Mouse (Mus musculus) limb, embryonic 13.5 days (tissue): ENCODE data around the gene Hps5. TPM values are rescaled to one million over a fixed set of nuclear protein-coding genes. Genes with fewer than 3 reads are reported as not detected.

Source experiments
- ATAC-seq: fragments of 200-750 bp; cut with Nextera tagmentation; 2 replicates; pipeline ENCODE4 v1.8.0; 2017; ENCODE audit warnings: low read depth, moderate number of reproducible peaks, moderate TSS enrichment; ENCODE audit not compliant: low FRiP score
- H3K27ac ChIP-seq: fragments of 300-500 bp; sonication (generic); 2 replicates; pipeline ENCODE4 v1.5.1; 2015; ENCODE audit warnings: inconsistent platforms, mild to moderate bottlenecking, moderate library complexity
- H3K27me3 ChIP-seq: fragments of 300-500 bp; sonication (generic); 2 replicates; pipeline ENCODE4 v1.6.1; 2015; ENCODE audit warnings: mild to moderate bottlenecking, inconsistent platforms
- H3K36me3 ChIP-seq: fragments of 300-500 bp; sonication (generic); 2 replicates; pipeline ENCODE4 v1.6.1; 2015; ENCODE audit warnings: inconsistent platforms, mild to moderate bottlenecking, moderate library complexity
- H3K4me1 ChIP-seq: fragments of 300-500 bp; sonication (generic); 2 replicates; pipeline ENCODE4 v1.6.1; 2015; ENCODE audit warnings: inconsistent platforms
- H3K4me2 ChIP-seq: fragments of 300-500 bp; sonication (generic); replicated peaks from 2 replicates; pipeline ENCODE4 v1.6.1; 2015; ENCODE audit warnings: inconsistent platforms, mild to moderate bottlenecking, moderate library complexity
- H3K4me3 ChIP-seq: fragments of 300-500 bp; sonication (generic); 2 replicates; pipeline ENCODE4 v1.5.1; 2015; ENCODE audit warnings: moderate library complexity, mild to moderate bottlenecking, inconsistent platforms
- H3K9ac ChIP-seq: fragments of 300-500 bp; sonication (generic); 2 replicates; pipeline ENCODE4 v1.6.1; 2015; ENCODE audit warnings: mild to moderate bottlenecking, inconsistent platforms
- H3K9me3 ChIP-seq: fragments of 300-500 bp; sonication (generic); 2 replicates; pipeline ENCODE4 v1.6.1; 2016; ENCODE audit warnings: inconsistent platforms
- WGBS: fragments of 180-500 bp; shearing (Covaris S2); methylation state at CpG from one replicate; pipeline ENCODE4 v1.1.7; 2015; 5-methylcytosine and 5-hydroxymethylcytosine counted together
- polyA plus RNA-seq: library from polyadenylated mRNA; unstranded; fragments of >200 nt; fragmentation: Nextera tagmentation; extraction: Ambion mirVana; gene quantifications from 2 replicates; pipeline ENCODE4 v1.2.1, GENCODE M21; 2015

Gene Hps5
- polyA plus RNA-seq, 1 experiment from 2014 or later, result 22.2 TPM

DNA sequence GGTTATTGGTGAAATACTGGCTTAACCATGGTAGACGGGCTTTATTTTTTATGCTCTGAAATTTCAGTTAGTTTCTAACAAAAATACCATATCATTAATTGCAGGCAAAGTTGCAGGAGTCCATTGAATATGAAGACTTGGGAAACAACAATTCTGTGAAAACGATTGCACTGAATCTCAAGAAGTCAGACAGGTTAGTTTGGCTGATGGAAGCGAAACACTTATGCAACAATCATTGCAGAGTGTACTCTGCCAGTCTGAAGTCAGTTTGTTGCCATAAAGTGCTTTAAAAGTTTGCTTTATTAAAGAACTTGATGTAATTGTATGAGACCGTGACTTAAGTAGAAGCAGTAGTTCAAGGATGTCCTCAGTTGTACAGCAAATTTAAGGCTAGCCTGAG is 18.1 kb upstream of the Hps5 start:
- H3K9ac ChIP-seq, result no peak overlapping the region
- H3K9me3 ChIP-seq, result no peaks in the 10 kb centered on the region
- no peaks in the 10 kb centered on the region for H3K27me3 ChIP-seq
- ATAC-seq, result no peak
- WGBS, result 90% methylated on average over 4 of the region's 4 CpGs
- H3K27ac ChIP-seq, result no peak overlapping the region
- no peak overlapping the region for H3K4me2 ChIP-seq
- no peaks in the 10 kb centered on the region for H3K4me1 ChIP-seq
- H3K36me3 ChIP-seq, result peaks cover 86% of the 10 kb centered on the region
- H3K4me3 ChIP-seq, result no peak overlapping the region

DNA sequence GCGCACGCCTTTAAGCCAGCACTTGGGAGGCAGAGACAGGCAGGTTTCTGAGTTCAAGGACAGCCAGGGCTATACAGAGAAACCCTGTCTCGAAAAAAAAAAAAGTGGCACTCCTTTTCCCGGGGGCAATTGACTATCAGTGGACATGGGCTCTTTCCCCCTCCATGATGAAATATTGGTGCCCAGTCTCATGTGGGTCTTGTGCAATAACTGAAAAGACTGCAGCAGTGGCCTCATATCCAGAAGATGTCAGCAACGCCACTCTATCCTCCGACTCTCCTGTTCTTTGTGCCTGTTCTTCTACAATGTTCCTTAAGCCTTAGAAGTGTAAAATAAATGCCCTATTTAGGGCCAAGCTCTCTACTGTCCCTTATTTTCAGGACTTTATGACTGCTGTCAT is 14.5 kb upstream of the Hps5 start:
- H3K9ac ChIP-seq, result no peak overlapping the region
- 96% methylated on average over 6 of the region's 6 CpGs for WGBS
- no peaks in the 10 kb centered on the region for H3K4me1 ChIP-seq
- no peak overlapping the region for H3K4me3 ChIP-seq
- no peaks in the 10 kb centered on the region for H3K27me3 ChIP-seq
- peaks cover 80% of the 10 kb centered on the region for H3K36me3 ChIP-seq
- H3K4me2 ChIP-seq, result no peak overlapping the region
- H3K27ac ChIP-seq, result no peak overlapping the region
- no peaks in the 10 kb centered on the region for H3K9me3 ChIP-seq
- no peak for ATAC-seq

DNA sequence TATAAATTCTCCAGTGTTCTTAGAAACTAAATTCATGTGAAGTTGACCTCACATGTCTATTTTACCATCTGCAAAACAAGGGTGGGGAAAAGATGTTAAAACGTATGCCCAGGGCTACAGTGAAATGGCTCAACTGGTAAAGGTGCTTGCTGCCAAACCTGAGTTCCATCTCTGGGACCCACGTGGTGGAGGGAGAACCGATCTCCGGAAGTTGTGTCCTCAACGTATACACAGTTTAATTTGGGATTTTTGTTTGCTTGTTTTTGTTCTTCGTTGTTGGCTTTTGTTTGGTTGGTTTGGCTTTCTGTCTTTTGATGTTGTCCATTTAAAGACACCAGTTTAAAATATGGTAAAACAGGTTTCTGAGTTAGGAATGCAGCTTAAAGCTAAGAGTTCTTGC is 915 bp upstream of the Hps5 start:
- Histone ChIP-seq H3K4me3 (peak overlapping the region; percentile 95), H3K27me3 (no peaks in the 10 kb centered on the region), H3K27ac (no peak overlapping the region), H3K9ac (peak overlapping the region; percentile 89), H3K4me1 (peaks cover 25% of the 10 kb centered on the region), H3K4me2 (peak overlapping the region; percentile 92), H3K36me3 (peaks cover 16% of the 10 kb centered on the region), H3K9me3 (no peaks in the 10 kb centered on the region)
- ATAC-seq, result no peak
- 54% methylated on average over 6 of the region's 6 CpGs for WGBS

DNA sequence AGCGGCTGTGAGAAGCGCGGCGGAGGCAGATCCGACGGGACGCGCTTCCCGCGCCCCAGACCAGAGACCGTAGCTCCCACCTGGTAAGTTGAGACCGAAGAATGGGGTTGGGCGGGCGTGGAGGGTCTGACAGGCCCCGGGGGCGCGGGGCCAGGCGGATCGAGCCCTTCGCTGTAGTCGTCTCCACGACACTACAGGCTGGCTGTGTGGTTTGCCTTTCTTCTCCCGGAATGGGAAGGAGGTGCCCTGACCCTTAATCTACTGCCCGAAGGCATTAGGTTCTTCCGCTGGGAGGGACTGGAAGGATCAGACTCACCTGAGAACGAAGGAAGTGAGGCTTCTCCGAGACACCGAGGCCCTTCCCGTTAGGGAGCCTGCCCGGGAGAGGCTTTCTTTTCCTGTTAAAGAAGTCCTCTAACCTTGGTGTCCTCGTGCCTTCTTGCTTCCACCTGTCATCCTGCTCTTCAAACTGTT is 379 bp upstream of the Hps5 start:
- Histone ChIP-seq H3K4me2 (peak overlapping the region; percentile 92), H3K4me1 (peaks cover 25% of the 10 kb centered on the region), H3K36me3 (peaks cover 12% of the 10 kb centered on the region), H3K27me3 (no peaks in the 10 kb centered on the region), H3K27ac (no peak overlapping the region), H3K9me3 (no peaks in the 10 kb centered on the region), H3K4me3 (peak overlapping the region; percentile 95), H3K9ac (peak overlapping the region; percentile 89)
- no peak for ATAC-seq
- WGBS, result 0% methylated on average over 31 of the region's 31 CpGs

DNA sequence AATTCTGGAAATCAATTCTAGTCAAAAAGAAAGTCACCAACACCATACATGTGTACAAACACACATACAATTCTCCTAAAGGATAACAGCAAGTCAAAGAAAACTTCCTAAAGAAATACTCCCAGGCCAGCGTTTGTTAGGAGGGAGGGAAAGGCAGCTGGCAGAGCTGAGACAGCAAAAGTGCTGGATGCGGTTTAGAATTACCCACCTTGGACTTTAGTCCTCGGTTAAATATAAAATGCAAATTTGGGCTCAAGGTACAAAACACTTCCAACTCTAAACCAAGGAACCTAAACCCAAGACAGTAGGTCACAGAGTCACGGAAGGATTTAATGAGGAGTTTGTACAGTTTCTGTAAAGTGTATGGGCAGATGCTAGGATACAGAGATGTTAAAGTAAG is 2.0 kb downstream of the Hps5 start:
- no peak for ATAC-seq
- Histone ChIP-seq H3K4me3 (no peak overlapping the region), H3K9ac (no peak overlapping the region), H3K36me3 (peaks cover 15% of the 10 kb centered on the region), H3K4me2 (no peak overlapping the region; the same call in 1 of the 2 replicates), H3K27me3 (no peaks in the 10 kb centered on the region), H3K9me3 (no peaks in the 10 kb centered on the region), H3K27ac (no peak overlapping the region), H3K4me1 (peaks cover 25% of the 10 kb centered on the region)
- 81% methylated on average over 4 of the region's 4 CpGs for WGBS

DNA sequence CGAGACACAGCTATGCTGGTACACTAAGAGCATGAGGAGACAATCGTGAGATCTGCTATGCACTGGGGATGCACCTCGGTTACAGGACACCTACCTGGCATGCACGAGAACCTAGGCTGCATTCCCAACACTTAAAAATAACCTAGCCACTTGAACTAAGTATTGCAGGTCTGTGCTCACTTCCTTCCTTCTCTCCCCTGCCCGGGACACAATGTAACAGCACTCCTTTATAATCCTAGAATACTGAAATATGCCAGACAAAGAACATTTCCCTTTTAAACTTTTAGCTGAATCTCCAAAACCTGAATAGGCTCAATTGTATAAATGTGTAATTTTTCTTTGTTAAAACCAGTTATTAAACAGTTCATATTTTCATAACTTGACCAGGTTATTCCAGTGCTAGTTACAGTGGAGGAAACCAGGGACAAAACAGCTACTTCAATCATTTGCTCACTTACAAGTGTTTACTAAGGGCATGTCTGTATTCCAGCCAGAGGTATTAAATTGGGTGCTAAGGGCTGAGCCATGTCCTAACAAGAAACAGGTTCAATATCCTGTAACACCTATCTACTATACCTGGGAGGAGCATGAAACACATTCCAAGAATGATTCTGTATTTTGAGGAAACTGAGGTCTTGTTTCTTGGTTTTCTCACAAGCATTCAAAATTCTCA is 6.6 kb downstream of the Hps5 start:
- peaks cover 52% of the 10 kb centered on the region for H3K36me3 ChIP-seq
- no peak overlapping the region for H3K9ac ChIP-seq
- H3K27me3 ChIP-seq, result no peaks in the 10 kb centered on the region
- no peaks in the 10 kb centered on the region for H3K9me3 ChIP-seq
- ATAC-seq, result no peak
- 89% methylated on average over 5 of the region's 5 CpGs for WGBS
- H3K4me2 ChIP-seq, result no peak overlapping the region
- H3K27ac ChIP-seq, result no peak overlapping the region
- no peak overlapping the region for H3K4me3 ChIP-seq
- peaks cover 6% of the 10 kb centered on the region; the same call in 1 of the 2 replicates for H3K4me1 ChIP-seq

DNA sequence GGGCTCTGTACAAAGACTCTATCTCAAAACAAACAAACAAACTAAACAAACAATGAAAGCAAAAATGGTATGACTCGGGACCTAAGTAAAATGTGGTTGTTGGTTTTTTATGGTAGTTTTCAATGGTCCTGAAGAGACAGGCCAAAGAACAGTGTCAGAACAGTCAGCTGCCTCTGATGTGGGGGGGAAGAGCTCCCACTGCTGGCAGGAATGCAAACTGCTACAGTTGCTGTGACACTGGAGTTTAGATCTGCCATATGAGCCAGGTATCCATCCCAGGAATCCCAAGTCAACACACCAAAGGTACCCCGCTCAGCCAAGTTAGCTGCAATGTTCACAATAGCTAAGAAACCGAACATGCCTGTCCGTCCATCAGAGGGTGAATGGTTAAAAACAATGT is 25.2 kb downstream of the Hps5 start:
- Histone ChIP-seq H3K27ac (no peak overlapping the region), H3K9me3 (no peaks in the 10 kb centered on the region), H3K36me3 (peaks cover 88% of the 10 kb centered on the region), H3K4me3 (no peak overlapping the region), H3K9ac (no peak overlapping the region), H3K4me1 (no peaks in the 10 kb centered on the region), H3K4me2 (no peak overlapping the region), H3K27me3 (no peaks in the 10 kb centered on the region)
- 52% methylated on average over 4 of the region's 4 CpGs for WGBS
- no peak for ATAC-seq

DNA sequence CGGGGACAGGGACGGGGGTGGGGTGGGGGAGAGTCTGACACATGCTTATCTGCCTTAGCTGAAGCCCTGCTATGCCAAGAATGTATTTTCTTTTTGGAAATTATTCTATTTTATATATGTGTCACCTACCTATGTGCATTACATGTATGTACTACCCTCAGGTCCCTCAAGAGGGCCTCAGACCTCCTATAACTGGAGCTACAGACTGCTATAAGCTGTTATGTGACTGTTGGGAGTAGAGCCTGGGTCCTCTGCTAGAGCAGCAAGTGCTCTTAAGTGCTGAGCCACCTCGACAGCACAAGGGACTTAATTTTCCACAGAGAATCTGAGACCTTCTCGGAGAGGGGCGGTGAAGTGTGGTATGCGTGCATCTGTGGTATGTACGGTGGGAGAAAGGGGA is 27.4 kb downstream of the Hps5 start:
- no peak for ATAC-seq
- H3K4me2 ChIP-seq, result no peak overlapping the region
- no peaks in the 10 kb centered on the region for H3K4me1 ChIP-seq
- H3K27me3 ChIP-seq, result no peaks in the 10 kb centered on the region
- H3K4me3 ChIP-seq, result no peak overlapping the region
- H3K9ac ChIP-seq, result no peak overlapping the region
- no peak overlapping the region for H3K27ac ChIP-seq
- peaks cover 85% of the 10 kb centered on the region for H3K36me3 ChIP-seq
- H3K9me3 ChIP-seq, result no peaks in the 10 kb centered on the region
- 93% methylated on average over 7 of the region's 7 CpGs for WGBS

DNA sequence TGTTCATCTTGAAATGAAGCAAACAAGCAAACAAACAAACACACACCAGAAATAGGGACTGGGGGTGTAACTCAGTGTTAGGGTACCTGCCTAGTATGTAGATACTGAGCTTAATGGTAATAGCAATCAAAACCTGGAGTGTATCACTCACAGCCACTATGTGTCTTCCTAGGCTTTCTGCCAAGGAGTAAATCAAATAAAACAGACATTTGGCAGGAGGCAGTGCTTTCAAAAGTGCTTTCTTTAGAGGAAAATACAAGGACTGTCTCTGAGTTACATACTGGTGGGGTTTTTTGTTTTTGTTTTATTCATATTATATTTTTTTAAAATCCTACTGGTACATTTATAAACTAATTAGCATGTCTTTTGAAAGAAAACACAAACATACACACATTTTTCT is 28.5 kb downstream of the Hps5 start:
- Histone ChIP-seq H3K27me3 (no peaks in the 10 kb centered on the region), H3K27ac (no peak overlapping the region), H3K4me2 (no peak overlapping the region), H3K9ac (no peak overlapping the region), H3K4me1 (no peaks in the 10 kb centered on the region), H3K4me3 (no peak overlapping the region), H3K9me3 (no peaks in the 10 kb centered on the region), H3K36me3 (peaks cover 87% of the 10 kb centered on the region)
- no peak for ATAC-seq

DNA sequence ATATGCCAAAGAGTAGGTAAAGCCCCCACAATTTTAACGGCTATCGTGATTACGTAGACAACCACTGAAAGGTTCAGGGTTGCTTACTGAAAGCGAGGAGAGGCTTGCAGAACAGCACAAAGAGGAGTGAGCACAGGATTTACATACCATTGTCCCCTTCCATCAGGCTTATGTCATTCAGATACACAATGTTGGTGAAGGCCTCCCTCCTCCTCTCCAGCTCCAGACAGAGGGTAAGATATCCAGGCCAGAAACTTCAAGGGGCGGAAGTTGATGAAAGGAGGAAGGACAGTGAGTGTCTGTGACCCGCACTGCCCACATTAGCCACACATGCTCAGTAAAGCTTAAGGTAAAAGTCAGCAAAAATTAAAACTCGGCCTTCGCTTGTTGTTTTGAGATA is 31.2 kb downstream of the Hps5 start:
- Histone ChIP-seq H3K27me3 (no peaks in the 10 kb centered on the region), H3K9ac (no peak overlapping the region), H3K4me2 (no peak overlapping the region), H3K9me3 (no peaks in the 10 kb centered on the region), H3K36me3 (peaks cover 88% of the 10 kb centered on the region), H3K27ac (no peak overlapping the region), H3K4me3 (no peak overlapping the region), H3K4me1 (no peaks in the 10 kb centered on the region)
- WGBS, result 94% methylated on average over 8 of the region's 8 CpGs
- no peak for ATAC-seq

DNA sequence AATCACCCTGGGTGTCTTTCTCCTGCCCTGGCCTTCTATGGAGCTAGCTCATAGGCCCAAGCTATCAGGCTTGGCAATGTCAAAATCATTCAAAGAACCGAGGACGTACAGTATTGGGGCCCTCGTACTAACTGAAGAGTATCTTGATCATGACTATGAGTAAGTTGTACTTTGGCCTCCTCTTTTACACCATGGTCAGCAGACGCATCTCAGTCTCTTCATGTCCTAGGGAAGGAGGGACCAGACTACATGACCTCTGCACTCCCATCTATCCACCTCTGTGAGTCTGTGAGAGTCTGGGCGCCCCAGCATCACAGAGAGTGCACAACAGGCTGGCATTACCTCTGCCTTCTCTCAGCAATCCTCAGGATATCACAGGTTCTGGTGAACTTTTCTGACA is 33.3 kb downstream of the Hps5 start:
- Histone ChIP-seq H3K4me1 (no peaks in the 10 kb centered on the region), H3K36me3 (peaks cover 78% of the 10 kb centered on the region), H3K4me3 (no peak overlapping the region), H3K9ac (no peak overlapping the region), H3K27ac (no peak overlapping the region), H3K27me3 (no peaks in the 10 kb centered on the region), H3K4me2 (no peak overlapping the region), H3K9me3 (no peaks in the 10 kb centered on the region)
- ATAC-seq, result no peak
- 90% methylated on average over 5 of the region's 5 CpGs for WGBS

DNA sequence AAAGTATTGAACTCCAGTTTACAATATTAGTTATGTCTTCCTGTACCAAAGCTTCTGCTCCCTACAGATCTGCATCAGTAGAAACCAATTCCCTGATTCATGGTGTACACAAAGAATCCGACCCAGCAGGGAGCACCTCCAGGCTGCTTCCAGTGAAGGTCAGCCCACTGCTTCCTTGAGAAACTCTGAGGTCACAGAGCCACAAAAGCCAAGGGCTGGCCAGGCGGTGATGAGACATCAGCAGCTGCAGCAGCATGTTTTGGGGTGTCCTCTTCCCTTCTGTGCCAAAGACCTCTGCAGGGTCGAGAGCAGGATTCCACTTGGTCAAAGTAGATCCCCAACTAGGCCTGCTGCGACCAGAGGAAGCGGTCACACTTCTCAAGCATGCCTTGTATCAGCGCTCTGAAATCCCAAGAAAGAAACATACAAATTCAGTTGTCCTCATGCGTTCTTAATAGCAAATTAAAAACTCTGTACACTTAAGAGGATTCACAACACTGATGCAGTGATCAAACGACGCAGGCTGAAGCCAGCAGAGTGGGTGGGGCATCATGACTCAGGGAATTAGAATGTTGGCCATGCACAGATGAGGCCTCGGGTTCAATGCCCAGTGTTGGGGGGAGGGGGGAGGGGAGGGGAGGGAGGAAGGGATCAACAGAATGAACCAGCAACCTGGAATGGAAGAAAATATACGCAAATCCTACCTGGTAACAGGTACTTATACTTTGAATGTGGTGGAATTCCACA is 34.6 kb downstream of the Hps5 start:
- no peaks in the 10 kb centered on the region for H3K27me3 ChIP-seq
- no peaks in the 10 kb centered on the region for H3K4me1 ChIP-seq
- no peak overlapping the region for H3K9ac ChIP-seq
- ATAC-seq, result no peak
- no peak overlapping the region for H3K4me3 ChIP-seq
- peaks cover 68% of the 10 kb centered on the region for H3K36me3 ChIP-seq
- H3K27ac ChIP-seq, result no peak overlapping the region
- no peaks in the 10 kb centered on the region for H3K9me3 ChIP-seq
- 81% methylated on average over 11 of the region's 11 CpGs for WGBS
- no peak overlapping the region for H3K4me2 ChIP-seq

DNA sequence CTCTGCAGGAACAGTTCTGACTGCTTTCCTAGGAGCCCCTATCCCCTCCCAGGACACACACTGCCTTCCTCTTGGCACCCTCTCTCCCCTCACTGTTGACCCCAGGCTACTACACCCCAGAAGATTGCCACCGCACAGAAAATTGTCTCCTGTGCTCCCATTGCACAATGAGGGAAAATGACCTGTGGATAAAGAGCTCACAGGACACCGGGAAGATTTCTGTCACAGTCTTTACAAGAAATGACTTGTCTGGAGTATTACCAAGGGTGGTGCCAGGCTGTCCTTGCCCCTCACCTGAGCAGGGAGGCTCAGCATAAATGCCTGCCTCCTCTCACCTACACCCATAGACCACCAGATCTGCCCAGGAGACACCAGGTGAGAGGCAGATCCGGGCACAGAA is 44.4 kb downstream of the Hps5 start, which contains the start of gene Saa2:
Saa2 (plus strand) TSS at position 301 of the 400 bp plus-strand sequence.
- no peak within 1 kb of the TSS for H3K4me2 ChIP-seq
- H3K36me3 ChIP-seq, result no peaks in the 10 kb centered on the region
- no peaks in the 10 kb centered on the region for H3K9me3 ChIP-seq
- WGBS, result 62% methylated on average over 3 of the region's 3 CpGs
- no peaks in the 10 kb centered on the region for H3K4me1 ChIP-seq
- ATAC-seq, result no peak
- no peak within 1 kb of the TSS for H3K4me3 ChIP-seq
- no peak within 1 kb of the TSS for H3K27ac ChIP-seq
- no peak within 1 kb of the TSS for H3K9ac ChIP-seq
- H3K27me3 ChIP-seq, result no peaks in the 10 kb centered on the region
